Mouse (Mus musculus) ES-E14 (cell line): ENCODE results near the gene Arhgap24. TPM values are rescaled to one million over a fixed set of nuclear protein-coding genes. Genes with fewer than 3 reads are reported as not detected.
A peak's percentile ranks its signal among the peaks of the same experiment; 100 is the strongest.

ENCODE experiments used
- DNase-seq: peaks from one replicate; pipeline ENCODE4 v3.0.0-alpha.2; 2013; ENCODE audit warnings: low read depth, low spot score
- H3K27ac ChIP-seq: 2 replicates; pipeline ENCODE4 v1.5.1; 2012; ENCODE audit warnings: low read depth, mild to moderate bottlenecking, low read length, moderate library complexity, mixed read lengths; ENCODE audit not compliant: poor library complexity, insufficient read depth, severe bottlenecking
- H3K36me3 ChIP-seq: 2 replicates; pipeline ENCODE4 v1.6.1; 2012; ENCODE audit warnings: mild to moderate bottlenecking, low read length, moderate library complexity, mixed read lengths; ENCODE audit not compliant: control insufficient read depth, poor library complexity, insufficient read depth, severe bottlenecking
- H3K4me1 ChIP-seq, 2 experiments: fragments of 150-350 bp in 1 of 2; sonication (generic) in 1 of 2; 2 replicates each; pipeline ENCODE4 v1.6.1; 2012; ENCODE audit warnings: low read length in 2 of 2, mild to moderate bottlenecking in 1 of 2, mixed read lengths in 1 of 2; ENCODE audit not compliant: control insufficient read depth in 2 of 2, insufficient read depth in 2 of 2, poor library complexity in 1 of 2
- H3K4me3 ChIP-seq, 2 experiments: fragments of 150-350 bp in 1 of 2; sonication (generic) in 1 of 2; 2 replicates each; pipeline ENCODE4 v1.5.1; 2012; ENCODE audit warnings: low read length in 2 of 2, low read depth in 1 of 2, mild to moderate bottlenecking in 1 of 2, mixed read lengths in 1 of 2; ENCODE audit not compliant: insufficient read depth in 1 of 2, poor library complexity in 1 of 2, severe bottlenecking in 1 of 2
- H3K9ac ChIP-seq: 2 replicates; pipeline ENCODE4 v1.6.1; 2012; ENCODE audit warnings: low read depth, mild to moderate bottlenecking, low read length, mixed read lengths; ENCODE audit not compliant: poor library complexity, insufficient read depth, severe bottlenecking
- H3K9me3 ChIP-seq: fragments of 150-350 bp; sonication (generic); 2 replicates; pipeline ENCODE4 v1.6.1; 2012; ENCODE audit warnings: low read depth, mild to moderate bottlenecking, low read length; ENCODE audit not compliant: control insufficient read depth, insufficient read depth
- CHD2 ChIP-seq: IDR thresholded peaks from 2 replicates; pipeline ENCODE4 v1.6.1; 2014; ENCODE audit warnings: mild to moderate bottlenecking, low read depth, low read length, inconsistent platforms
- HCFC1 ChIP-seq: IDR thresholded peaks from 2 replicates; pipeline ENCODE4 v1.6.1; 2012; ENCODE audit warnings: low read length, inconsistent platforms, borderline replicate concordance; ENCODE audit not compliant: insufficient read depth
- MAFK ChIP-seq: IDR thresholded peaks from 2 replicates; pipeline ENCODE4 v1.6.1; 2014; ENCODE audit warnings: mild to moderate bottlenecking, low read depth, low read length, inconsistent platforms; ENCODE audit not compliant: insufficient read depth
- ZC3H11A ChIP-seq: IDR thresholded peaks from 2 replicates; pipeline ENCODE4 v1.6.1; 2012; ENCODE audit warnings: low read depth, mild to moderate bottlenecking, inconsistent platforms, low read length, borderline replicate concordance
- ZNF384 ChIP-seq: IDR thresholded peaks from 2 replicates; pipeline ENCODE4 v1.6.1; 2012; ENCODE audit warnings: low read depth, low read length, inconsistent platforms
- in situ Hi-C, 2 experiments: fragments of 600-800 bp; cut with MboI; formaldehyde crosslinking; loops; one replicate each; pipeline ENCODE4 v1.15.1; 2025; ENCODE audit warnings: low sequenced_read_pairs in 2 of 2, inconsistent platforms in 1 of 2; ENCODE audit not compliant: unreplicated experiment in 2 of 2
- total RNA-seq: library from RNA; depleted of rRNA; stranded (reverse); fragments of 300-350 nt; gene quantifications from 2 replicates; pipeline ENCODE4 v1.2.3, GENCODE M21; 2012

Gene Arhgap24
- total RNA-seq, 1 experiment, result 0.89 TPM

DNA sequence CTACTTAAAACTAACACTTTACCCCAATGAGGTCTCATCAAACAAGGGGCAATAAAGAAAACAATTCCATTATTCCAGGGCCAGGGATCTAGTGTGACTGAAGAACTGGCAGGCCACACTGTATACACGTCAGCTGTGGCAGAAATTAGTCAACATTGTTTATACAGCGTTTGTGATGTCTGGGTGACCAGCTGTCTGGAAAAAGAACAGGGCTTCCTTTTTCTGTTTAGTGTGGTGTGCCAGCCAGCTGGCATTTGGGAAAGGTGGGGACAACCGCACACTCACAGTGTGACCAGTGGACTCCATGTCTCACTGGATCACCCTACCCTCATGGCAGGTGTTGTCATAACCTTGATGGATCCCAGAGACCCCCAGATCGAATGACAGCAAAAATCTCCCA lies 302.4 kb downstream of the Arhgap24 start:
- in situ Hi-C loops, result no loop called here
- Histone ChIP-seq H3K9me3 (no peaks in the 10 kb centered on the region), H3K36me3 (no peaks in the 10 kb centered on the region), H3K27ac (no peak overlapping the region), H3K9ac (no peak overlapping the region), H3K4me3 (no peak overlapping the region), H3K4me1 (no peaks in the 10 kb centered on the region)
- DNase-seq, result no peak
- TF ChIP-seq CHD2 (no peak), MAFK (no peak), ZNF384 (no peak), HCFC1 (no peak), ZC3H11A (no peak)

DNA sequence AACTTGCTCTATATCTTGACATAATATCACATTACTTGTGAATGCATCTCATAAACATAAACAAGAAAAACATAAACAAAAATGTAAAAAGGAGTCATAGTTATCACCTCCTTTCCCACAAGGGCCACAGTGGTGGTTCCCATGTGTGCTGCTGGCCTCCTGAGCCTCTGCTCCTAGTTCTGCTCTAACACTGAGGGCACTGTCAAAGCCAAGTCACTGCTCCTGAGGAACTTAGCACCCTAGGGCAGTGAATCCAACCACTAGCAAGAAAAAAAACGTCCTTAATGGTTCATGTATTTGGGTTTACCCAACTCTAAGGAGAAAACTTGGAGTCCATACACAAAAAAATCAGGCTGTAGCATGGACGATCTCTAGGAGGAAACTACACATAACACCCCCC lies 304.9 kb downstream of the Arhgap24 start:
- Histone ChIP-seq H3K9me3 (no peaks in the 10 kb centered on the region), H3K4me1 (no peaks in the 10 kb centered on the region), H3K36me3 (no peaks in the 10 kb centered on the region), H3K27ac (no peak overlapping the region), H3K4me3 (no peak overlapping the region), H3K9ac (no peak overlapping the region)
- DNase-seq, result no peak
- no peak for TF ChIP-seq HCFC1
- TF ChIP-seq CHD2, result no peak
- TF ChIP-seq ZNF384, result no peak
- TF ChIP-seq ZC3H11A, result no peak
- TF ChIP-seq MAFK, result no peak
- in situ Hi-C loops, result no loop called here

- Histone ChIP-seq H3K36me3 (no peaks in the 10 kb centered on the region), H3K9ac (no peak overlapping the region), H3K27ac (no peak overlapping the region), H3K4me1 (no peaks in the 10 kb centered on the region), H3K9me3 (no peaks in the 10 kb centered on the region), H3K4me3 (no peak overlapping the region)
- no peak for DNase-seq
- no peak for TF ChIP-seq HCFC1
- TF ChIP-seq CHD2, result no peak
- no peak for TF ChIP-seq ZNF384
- TF ChIP-seq ZC3H11A, result no peak
- no peak for TF ChIP-seq MAFK
- in situ Hi-C loops, result no loop called here
Observed at GRCm38 (mm10) chr5:102788437-102788836, 307.2 kb downstream of the Arhgap24 start.

DNA sequence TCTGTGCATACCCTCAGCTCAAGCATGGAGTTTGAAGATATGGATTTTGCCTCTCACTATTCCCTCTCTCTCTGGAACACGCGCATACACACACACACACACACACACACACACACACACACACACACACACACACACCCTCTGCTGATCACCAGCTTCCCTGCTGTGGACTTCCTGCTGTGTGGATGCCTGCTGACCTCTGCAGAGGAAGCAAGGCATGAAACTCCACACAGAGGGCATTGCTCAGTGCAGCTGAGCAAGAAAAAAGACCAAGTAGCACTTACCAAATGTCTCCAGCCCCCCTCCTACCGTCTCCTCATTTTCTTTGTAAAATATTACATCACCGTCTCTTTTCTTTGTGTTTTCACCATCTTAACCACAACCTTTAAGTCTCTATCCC lies 310.1 kb downstream of the Arhgap24 start:
- peak overlapping the region; percentile 36; the same call in 1 of the 2 replicates for H3K27ac ChIP-seq
- no peak overlapping the region for H3K4me3 ChIP-seq
- in situ Hi-C loops, result no loop called here
- no peak for TF ChIP-seq MAFK
- no peak for DNase-seq
- H3K9me3 ChIP-seq, result no peaks in the 10 kb centered on the region
- no peak overlapping the region for H3K9ac ChIP-seq
- no peaks in the 10 kb centered on the region for H3K4me1 ChIP-seq
- H3K36me3 ChIP-seq, result no peaks in the 10 kb centered on the region

- in situ Hi-C loops, result no loop called here
- Histone ChIP-seq H3K36me3 (no peaks in the 10 kb centered on the region), H3K4me1 (no peaks in the 10 kb centered on the region), H3K9me3 (no peaks in the 10 kb centered on the region), H3K9ac (no peak overlapping the region), H3K27ac (no peak overlapping the region), H3K4me3 (no peak overlapping the region)
- TF ChIP-seq HCFC1, result no peak
- TF ChIP-seq CHD2, result no peak
- TF ChIP-seq ZNF384, result no peak
- no peak for TF ChIP-seq MAFK
- TF ChIP-seq ZC3H11A, result no peak
- DNase-seq, result no peak
Observed at GRCm38 (mm10) chr5:102793536-102793935, 312.3 kb downstream of the Arhgap24 start.
